Mouse (Mus musculus) cerebellum, adult 2 months (tissue): ENCODE measurements around the gene Ccl7.

Source experiments
- CTCF ChIP-seq: fragments of 200-500 bp; IDR thresholded peaks from 2 replicates; pipeline ENCODE4 v1.5.1; 2011; ENCODE audit warnings: low read depth, mild to moderate bottlenecking, control low read depth, low read length, moderate library complexity, borderline replicate concordance; ENCODE audit not compliant: insufficient read depth
- POLR2A ChIP-seq: fragments of 200-500 bp; IDR thresholded peaks from 2 replicates; pipeline ENCODE4 v1.6.1; 2011; ENCODE audit warnings: low read length, control low read depth, borderline replicate concordance; ENCODE audit not compliant: insufficient read depth

DNA sequence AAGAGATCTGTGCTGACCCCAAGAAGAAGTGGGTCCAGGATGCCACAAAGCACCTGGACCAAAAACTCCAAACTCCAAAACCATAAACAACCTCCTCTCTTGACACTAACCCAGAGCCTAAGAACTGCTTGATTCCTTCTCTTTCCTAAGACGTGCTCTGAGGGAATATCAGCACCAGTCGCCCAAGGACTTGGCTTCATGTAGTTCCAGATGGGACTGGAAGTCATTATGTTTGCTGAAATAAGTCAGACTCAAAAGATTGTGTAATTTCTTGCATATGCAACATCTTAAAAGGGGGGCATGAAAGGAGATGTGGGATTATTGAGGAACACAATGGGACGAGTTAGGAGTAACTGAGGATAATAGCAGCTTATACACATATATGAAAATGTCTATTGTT is 16.7 kb downstream of the Ccl7 start:
- TF ChIP-seq POLR2A (no peak), CTCF (no peak)
